Mouse (Mus musculus): Measurements from ENCODE around the gene Efna5.

The Efna5 gene

DNA sequence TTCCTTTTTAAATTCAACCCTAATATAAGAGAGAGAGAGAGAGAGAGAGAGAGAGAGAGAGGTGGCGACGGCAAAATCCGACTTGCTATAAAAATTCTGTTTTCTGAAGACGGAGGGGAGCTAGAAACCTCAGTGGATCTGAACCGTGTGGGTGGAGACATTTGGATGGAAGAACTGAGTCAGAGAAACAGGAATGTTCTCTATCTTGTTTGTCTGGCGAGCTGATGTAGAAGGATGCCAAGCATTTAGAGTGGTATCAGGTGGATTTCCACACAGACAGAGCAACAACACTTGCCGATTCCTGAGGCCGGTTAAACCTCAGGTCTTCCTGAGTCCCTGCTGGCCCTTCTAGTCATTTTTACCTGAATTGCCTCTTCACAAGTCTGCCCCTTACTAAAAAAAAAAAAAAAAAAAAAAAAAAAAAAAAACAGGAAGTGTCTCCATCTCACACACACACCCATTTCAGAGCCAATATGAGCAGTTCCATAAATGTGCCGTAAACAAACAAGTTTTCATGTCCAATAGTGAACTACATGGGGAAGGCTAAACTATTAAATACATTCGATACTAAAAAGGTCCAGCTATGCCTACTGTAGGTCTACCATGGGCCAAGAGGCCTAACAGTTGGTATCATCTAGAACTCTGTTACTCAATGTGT, 231.7 kb downstream of the Efna5 start:
- DNase-seq, result no peak

DNA sequence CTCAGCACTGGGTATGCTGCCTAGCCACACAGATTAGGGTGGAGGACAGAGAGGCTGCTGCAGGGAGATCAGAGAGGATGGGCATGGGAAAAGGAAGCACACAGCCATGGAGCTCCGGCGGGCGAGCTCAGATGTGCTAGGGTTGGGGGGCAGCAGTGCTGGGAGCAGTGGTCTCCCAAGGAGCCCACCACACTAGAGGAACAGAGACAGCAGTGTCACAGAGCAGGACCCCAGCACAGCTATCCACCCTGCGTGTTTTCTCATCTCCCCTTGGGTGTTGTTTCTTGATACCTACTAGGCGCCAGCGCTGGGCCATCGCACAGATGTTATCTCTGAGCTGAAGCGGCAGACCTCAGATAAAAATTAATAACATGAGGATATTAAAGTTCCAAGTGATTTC, 234.3 kb downstream of the Efna5 start:
- DNase-seq, result no peak

- DNase-seq, result no peak
Observed at GRCm38 (mm10) chr17:62642447-62643145, 238.5 kb downstream of the Efna5 start.

GRCm38 (mm10) chr17:62640654-62641053, 240.5 kb downstream of the Efna5 start:
- no peak for DNase-seq

GRCm38 (mm10) chr17:62636896-62637295, 244.2 kb downstream of the Efna5 start:
- no peak for DNase-seq

GRCm38 (mm10) chr17:62634937-62635336, 246.2 kb downstream of the Efna5 start:
- DNase-seq, result no peak

DNA sequence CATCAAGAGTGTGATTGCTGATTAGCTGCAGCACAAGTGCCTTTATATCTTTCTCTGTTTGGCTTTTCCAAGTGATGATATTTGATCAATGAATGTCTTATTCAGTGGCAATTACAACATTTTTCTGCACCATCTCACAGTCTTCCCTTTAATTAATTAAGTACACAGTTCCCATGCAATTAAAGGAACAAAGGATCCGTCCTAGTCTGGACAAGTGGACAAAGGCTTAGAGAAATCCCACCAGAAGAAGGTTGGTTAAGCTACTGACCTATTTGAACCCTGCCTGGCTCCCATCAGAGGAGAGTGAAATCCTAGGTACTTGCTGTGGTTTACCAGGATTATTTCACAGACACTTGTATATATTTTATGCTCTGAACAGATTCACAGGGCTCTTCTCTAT, 252.6 kb downstream of the Efna5 start:
- no peak for DNase-seq

GRCm38 (mm10) chr17:62627508-62627907, 253.6 kb downstream of the Efna5 start:
- no peak for DNase-seq

DNA sequence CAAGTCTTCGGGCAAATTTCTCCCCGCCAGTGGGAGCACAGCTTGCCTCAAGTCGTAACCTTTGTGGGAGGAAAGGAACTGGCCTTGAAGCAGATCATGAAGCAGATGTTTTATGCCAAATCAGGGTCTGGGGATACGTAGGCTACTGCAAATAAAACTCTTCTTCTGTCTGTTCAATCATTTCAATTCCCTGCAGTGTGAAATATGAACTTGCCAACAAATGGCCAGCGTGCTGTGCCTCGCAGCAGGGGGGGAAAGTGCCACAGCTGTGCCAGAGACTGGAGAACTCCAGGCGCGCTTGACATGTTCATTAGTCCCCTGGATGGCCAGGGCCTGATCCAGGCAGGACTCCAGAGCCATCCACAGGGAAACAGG, 255.5 kb downstream of the Efna5 start:
- no peak for DNase-seq

GRCm38 (mm10) chr17:62624804-62625645, 256.1 kb downstream of the Efna5 start:
- DNase-seq, result no peak

DNA sequence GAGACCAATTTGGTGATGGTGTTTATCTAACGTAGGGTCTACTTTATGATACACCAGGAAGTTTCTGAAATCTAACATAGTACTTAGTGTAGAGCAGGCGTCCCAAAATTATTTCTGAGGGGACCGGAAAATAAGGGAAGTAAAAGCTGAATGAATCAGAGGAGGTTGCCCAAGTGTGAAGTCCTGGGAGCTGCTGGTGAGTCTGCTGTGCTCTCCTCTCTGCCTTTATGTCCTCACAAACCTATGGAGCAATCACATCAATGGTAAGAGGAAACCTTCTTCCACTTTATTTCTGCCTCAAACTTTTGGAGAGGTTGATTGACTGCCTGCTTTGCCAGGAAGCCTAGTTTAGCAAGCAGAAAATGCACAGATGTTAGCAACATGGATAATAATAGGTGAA, 257.9 kb downstream of the Efna5 start:
- no peak for DNase-seq

DNA sequence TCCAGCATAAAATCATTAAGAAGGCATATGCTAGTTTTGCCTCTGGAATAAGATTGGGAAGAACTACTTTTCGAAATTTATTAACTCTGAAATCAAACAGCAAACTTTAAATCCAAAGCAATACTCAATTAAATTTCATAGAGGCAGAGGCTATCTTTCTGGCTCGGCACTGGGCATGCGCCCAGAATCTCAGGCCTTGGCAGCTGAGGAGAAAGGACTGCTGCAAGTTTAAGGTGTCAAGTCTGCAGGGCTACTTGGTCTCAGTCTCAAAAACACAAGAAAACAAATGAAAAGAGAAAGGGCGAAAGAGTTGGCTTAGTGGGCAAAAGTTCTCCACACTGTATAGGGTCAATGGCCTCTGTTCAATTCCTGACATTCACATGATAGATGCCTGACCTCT, 258.6 kb downstream of the Efna5 start:
- DNase-seq, result no peak

GRCm38 (mm10) chr17:62615159-62615558, 266.0 kb downstream of the Efna5 start:
- DNase-seq, result no peak

- DNase-seq, result no peak
Observed at GRCm38 (mm10) chr17:62614708-62615107, 266.4 kb downstream of the Efna5 start.

DNA sequence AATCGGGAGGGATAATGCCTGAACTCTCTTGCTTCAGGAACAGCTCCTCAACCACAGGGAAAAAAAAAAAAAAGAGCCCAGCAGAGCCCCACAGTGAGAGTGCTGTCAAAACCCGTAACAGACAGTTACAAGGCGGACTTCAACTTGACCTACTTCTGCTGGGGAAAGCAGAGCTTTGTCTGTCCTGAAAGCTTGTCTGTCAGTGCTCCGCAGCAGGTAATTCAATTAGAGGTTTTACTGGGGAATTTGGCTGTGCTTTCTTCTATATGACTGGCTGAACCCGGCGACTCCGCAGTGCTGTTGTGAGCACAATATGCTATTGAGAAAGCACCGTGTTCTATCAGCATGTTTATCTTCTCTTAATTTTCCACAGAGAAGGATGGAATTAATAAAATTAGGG, 266.9 kb downstream of the Efna5 start:
- no peak for DNase-seq

DNA sequence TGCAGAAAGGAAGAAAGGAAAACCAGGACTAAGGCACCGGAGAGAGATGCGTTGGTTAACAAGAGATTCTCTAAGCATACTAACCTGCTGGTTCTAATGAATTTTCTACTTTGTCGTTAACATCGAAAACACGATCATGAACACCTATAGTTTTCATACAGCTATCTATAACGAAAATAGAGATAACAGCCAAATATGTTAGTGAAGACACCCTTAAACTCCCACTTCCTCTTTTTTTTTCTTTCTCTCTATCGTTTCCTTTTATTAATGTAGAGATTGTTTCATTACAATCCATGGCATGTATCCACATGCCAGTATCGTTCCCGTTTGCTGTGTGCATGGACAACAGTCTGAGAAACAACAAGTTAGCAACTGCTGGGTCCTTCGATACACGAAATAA, 267.9 kb downstream of the Efna5 start:
- no peak for DNase-seq

GRCm38 (mm10) chr17:62608145-62608544, 273.0 kb downstream of the Efna5 start:
- no peak for DNase-seq

- DNase-seq, result peak; percentile 50
Observed at GRCm38 (mm10) chr17:62607304-62607914, 273.7 kb downstream of the Efna5 start.

GRCm38 (mm10) chr17:62606681-62607080, 274.4 kb downstream of the Efna5 start:
- no peak for DNase-seq

DNA sequence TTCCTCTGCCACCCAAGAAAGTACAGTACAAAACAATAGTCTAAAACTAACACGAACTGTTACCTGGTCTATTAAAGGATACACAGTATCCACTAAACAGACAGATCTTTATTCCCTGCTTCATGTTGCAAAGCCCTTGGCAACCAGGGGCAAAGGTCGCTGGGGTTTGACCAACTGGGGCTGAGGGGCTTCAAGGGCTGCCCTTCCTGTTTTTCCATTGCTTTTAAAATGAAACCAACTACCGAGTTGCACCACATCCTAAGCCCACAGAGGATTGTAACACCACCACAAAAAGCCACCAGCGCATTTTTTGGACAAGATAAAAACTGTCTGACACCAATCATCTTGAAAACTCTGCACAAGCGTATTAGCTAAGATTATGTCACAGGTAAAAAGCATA, 276.8 kb downstream of the Efna5 start:
- DNase-seq, result no peak

DNA sequence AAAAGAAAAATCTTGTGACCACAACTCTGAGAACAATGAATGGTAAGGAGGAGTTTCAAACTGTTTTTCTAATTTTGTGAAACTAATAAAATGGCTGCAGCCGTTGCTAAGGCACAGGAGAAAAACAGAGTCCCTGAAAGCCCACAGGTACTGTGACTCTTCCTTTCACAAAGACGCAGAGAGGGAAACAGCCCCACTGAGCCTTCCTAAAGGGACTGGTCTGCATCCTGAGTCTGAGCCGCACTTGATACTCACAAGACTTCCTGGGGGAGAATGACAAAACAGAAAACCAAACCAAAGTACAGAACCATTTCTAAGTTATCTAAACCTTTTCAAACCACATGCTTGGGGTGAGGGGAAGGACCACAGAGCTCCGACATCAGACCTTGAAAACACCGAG, 277.5 kb downstream of the Efna5 start:
- DNase-seq, result no peak

DNA sequence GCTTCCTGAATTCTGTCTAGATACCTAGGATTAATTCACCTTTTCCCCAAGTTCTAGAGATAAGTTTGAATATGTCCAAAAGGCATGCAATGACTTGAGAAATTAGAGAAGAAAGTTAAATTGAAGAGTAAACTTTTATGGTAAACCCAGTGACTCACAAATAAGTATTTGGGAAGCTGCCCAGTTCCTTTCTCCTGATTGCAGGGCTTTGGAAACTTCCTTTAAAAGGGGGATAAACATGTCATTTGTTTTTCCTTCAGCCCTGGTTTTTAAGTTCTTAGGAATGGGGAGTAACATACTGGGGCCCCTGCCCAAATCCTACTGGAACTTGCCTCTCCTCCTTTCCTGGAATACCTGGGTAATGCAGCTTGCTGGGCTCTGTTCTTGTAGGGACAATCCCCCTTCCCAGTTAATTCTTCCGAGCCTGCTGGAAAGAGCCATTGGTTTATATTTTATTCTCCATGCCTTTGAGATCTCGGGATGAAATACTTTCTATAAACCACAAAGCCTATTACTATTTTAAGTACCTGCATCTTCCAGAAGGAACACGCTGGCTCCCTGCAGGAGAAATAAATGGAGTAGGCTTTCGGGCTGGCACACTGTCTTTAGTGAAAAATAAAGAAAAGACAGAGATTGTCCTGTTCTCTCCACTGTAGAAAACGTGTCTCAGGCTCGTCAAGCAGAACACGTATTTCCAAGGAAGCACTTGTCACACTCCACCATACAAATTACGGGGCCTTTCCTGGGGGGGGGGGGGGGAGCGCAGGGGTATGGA, 282.2 kb downstream of the Efna5 start:
- DNase-seq, result no peak

Data from layer of hippocampus, adult 9-11 months (tissue).